Mouse (Mus musculus) macrophage (primary cell): ENCODE results near the gene Spata48. TPM values are rescaled to one million over a fixed set of nuclear protein-coding genes. Genes with fewer than 3 reads are reported as not detected.

Experiments used
- H3K27ac ChIP-seq: fragments of 350-480 bp; formaldehyde crosslinking; 2 replicates; pipeline ENCODE4 v1.9.0; 2021
- H3K36me3 ChIP-seq: fragments of 350-480 bp; formaldehyde crosslinking; 2 replicates; pipeline ENCODE4 v1.9.0; 2021; ENCODE audit errors: inconsistent target
- H3K4me3 ChIP-seq: fragments of 350-480 bp; formaldehyde crosslinking; 2 replicates; pipeline ENCODE4 v1.9.0; 2021; ENCODE audit errors: inconsistent target
- H3K79me2 ChIP-seq: fragments of 350-480 bp; formaldehyde crosslinking; 2 replicates; pipeline ENCODE4 v1.9.0; 2021; ENCODE audit errors: inconsistent target
- WGBS: methylation state at CpG from one replicate; pipeline ENCODE4 v1.1.7; 2026; ENCODE audit warnings: inconsistent platforms; ENCODE audit not compliant: missing documents; 5-methylcytosine and 5-hydroxymethylcytosine counted together
- polyA plus RNA-seq: library from polyadenylated mRNA; stranded (reverse); fragments of 250-400 nt; gene quantifications from 3 replicates; pipeline ENCODE4 v1.2.4, GENCODE M21; 2018; ENCODE audit warnings: inconsistent platforms
- total RNA-seq, 78 experiments: library from RNA; depleted of rRNA; stranded (reverse); fragments of 250-400 nt; gene quantifications; 1 replicate in 9 of 78; 2 replicates in 24 of 78; 3 replicates in 43 of 78; 4 replicates in 2 of 78; pipeline ENCODE4 v1.2.4; 2018; ENCODE audit warnings: inconsistent platforms in 56 of 78

Gene Spata48
- total RNA-seq (2018; cell fraction: chromatin; rRNA removed) = 1 to 10 TPM in 19 of 26 experiments, under 1 TPM in 5, not detected in 2; 0.62 to 5.1 (median 1.5) TPM
- total RNA-seq (2018; cell fraction: cytosol; rRNA removed) = 1 to 10 TPM in 10 of 26 experiments, under 1 TPM in 16; 0.28 to 2.3 (median 0.83) TPM
- total RNA-seq (2018; cell fraction: nucleus; rRNA removed) = 1 to 10 TPM in 12 of 26 experiments, under 1 TPM in 9, not detected in 5; 0.40 to 4.2 (median 1.0) TPM
- polyA plus RNA-seq = 0.26 to 1.0 TPM (median 0.42 TPM) in 3 replicates

GRCm38 (mm10) chr11:11461635-11462560 lies at the start of gene Spata48, which contains the start of gene Zpbp:
TSS of gene Spata48 (plus strand) at chr11:11462094.
TSS of gene Zpbp (minus strand) at chr11:11462408.
- H3K36me3 ChIP-seq = no peaks in the 10 kb centered on the region
- under 1% methylated on average over 66 of the region's 66 CpGs for WGBS
- no peaks in the 10 kb centered on the region for H3K79me2 ChIP-seq
- H3K27ac ChIP-seq = peak within 1 kb of the TSS; percentile 63
- peak within 1 kb of the TSS; percentile 76 for H3K4me3 ChIP-seq

GRCm38 (mm10) chr11:11414188-11414587 lies 47.7 kb upstream of the Spata48 start:
- Histone ChIP-seq H3K27ac (no peak overlapping the region), H3K4me3 (no peak overlapping the region), H3K36me3 (no peaks in the 10 kb centered on the region), H3K79me2 (no peaks in the 10 kb centered on the region)
- WGBS = 89% methylated on average over 5 of the region's 5 CpGs

- Histone ChIP-seq H3K36me3 (no peaks in the 10 kb centered on the region), H3K4me3 (no peak overlapping the region), H3K79me2 (no peaks in the 10 kb centered on the region), H3K27ac (no peak overlapping the region)
- 29% methylated on average over 2 of the region's 2 CpGs for WGBS
Measured at GRCm38 (mm10) chr11:11417356-11417755, 44.5 kb upstream of the Spata48 start.

- 27% methylated on average over 2 of the region's 2 CpGs for WGBS
- H3K36me3 ChIP-seq = no peaks in the 10 kb centered on the region
- H3K4me3 ChIP-seq = no peak overlapping the region
- H3K27ac ChIP-seq = no peak overlapping the region
- H3K79me2 ChIP-seq = no peaks in the 10 kb centered on the region
Measured at GRCm38 (mm10) chr11:11455037-11455436, 6.9 kb upstream of the Spata48 start.

- H3K27ac ChIP-seq = peak overlapping the region; percentile 42; the same call in 1 of the 2 replicates
- H3K79me2 ChIP-seq = no peaks in the 10 kb centered on the region
- H3K4me3 ChIP-seq = peak overlapping the region; percentile 76
- WGBS = 61% methylated on average over 5 of the region's 5 CpGs
- no peaks in the 10 kb centered on the region for H3K36me3 ChIP-seq
Measured at GRCm38 (mm10) chr11:11462561-11462890, 632 bp downstream of the Spata48 start.

GRCm38 (mm10) chr11:11468924-11469323 lies 7.0 kb downstream of the Spata48 start:
- no peak overlapping the region for H3K27ac ChIP-seq

GRCm38 (mm10) chr11:11484378-11484777 lies 22.5 kb downstream of the Spata48 start:
- Histone ChIP-seq H3K27ac (no peak overlapping the region), H3K36me3 (no peaks in the 10 kb centered on the region), H3K79me2 (no peaks in the 10 kb centered on the region), H3K4me3 (no peak overlapping the region)
- WGBS = 47% methylated on average over 8 of the region's 8 CpGs

More at GRCm38 (mm10) chr11:11468924-11469323, 7.0 kb downstream of the Spata48 start:
- no peak overlapping the region for H3K4me3 ChIP-seq
- no peaks in the 10 kb centered on the region for H3K36me3 ChIP-seq
- H3K79me2 ChIP-seq = no peaks in the 10 kb centered on the region

- H3K79me2 ChIP-seq = no peaks in the 10 kb centered on the region
- H3K4me3 ChIP-seq = no peak overlapping the region
- 92% methylated on average over 5 of the region's 5 CpGs for WGBS
- H3K36me3 ChIP-seq = no peaks in the 10 kb centered on the region
- no peak overlapping the region for H3K27ac ChIP-seq
Measured at GRCm38 (mm10) chr11:11492044-11492443, 30.1 kb downstream of the Spata48 start.

- Histone ChIP-seq H3K36me3 (no peaks in the 10 kb centered on the region), H3K27ac (no peak overlapping the region), H3K4me3 (no peak overlapping the region), H3K79me2 (no peaks in the 10 kb centered on the region)
- 72% methylated on average over 2 of the region's 2 CpGs for WGBS
Measured at GRCm38 (mm10) chr11:11495697-11496096, 33.8 kb downstream of the Spata48 start.

GRCm38 (mm10) chr11:11499944-11500343 lies 38.0 kb downstream of the Spata48 start:
- Histone ChIP-seq H3K4me3 (no peak overlapping the region), H3K79me2 (no peaks in the 10 kb centered on the region), H3K36me3 (no peaks in the 10 kb centered on the region), H3K27ac (no peak overlapping the region)
- 26% methylated on average over 9 of the region's 10 CpGs for WGBS

- Histone ChIP-seq H3K36me3 (no peaks in the 10 kb centered on the region), H3K79me2 (no peaks in the 10 kb centered on the region), H3K27ac (no peak overlapping the region), H3K4me3 (no peak overlapping the region)
- WGBS = 94% methylated on average over 2 of the region's 2 CpGs
Measured at GRCm38 (mm10) chr11:11506187-11506586, 44.3 kb downstream of the Spata48 start.

GRCm38 (mm10) chr11:11509413-11509812 lies 47.5 kb downstream of the Spata48 start:
- no peaks in the 10 kb centered on the region for H3K36me3 ChIP-seq
- no peaks in the 10 kb centered on the region for H3K79me2 ChIP-seq
- no peak overlapping the region for H3K27ac ChIP-seq
- 88% methylated on average over 2 of the region's 2 CpGs for WGBS
- no peak overlapping the region for H3K4me3 ChIP-seq

GRCm38 (mm10) chr11:11512056-11512455 lies 50.2 kb downstream of the Spata48 start:
- 52% methylated on average over 2 of the region's 2 CpGs for WGBS
- Histone ChIP-seq H3K36me3 (no peaks in the 10 kb centered on the region), H3K27ac (no peak overlapping the region), H3K79me2 (no peaks in the 10 kb centered on the region), H3K4me3 (no peak overlapping the region)

- Histone ChIP-seq H3K79me2 (no peaks in the 10 kb centered on the region), H3K36me3 (no peaks in the 10 kb centered on the region), H3K27ac (no peak overlapping the region), H3K4me3 (no peak overlapping the region)
- WGBS = 26% methylated on average over 2 of the region's 2 CpGs
Measured at GRCm38 (mm10) chr11:11513008-11513799, 51.3 kb downstream of the Spata48 start.
